Mouse (Mus musculus): Measurements from ENCODE around the gene Pbxip1.

DNA sequence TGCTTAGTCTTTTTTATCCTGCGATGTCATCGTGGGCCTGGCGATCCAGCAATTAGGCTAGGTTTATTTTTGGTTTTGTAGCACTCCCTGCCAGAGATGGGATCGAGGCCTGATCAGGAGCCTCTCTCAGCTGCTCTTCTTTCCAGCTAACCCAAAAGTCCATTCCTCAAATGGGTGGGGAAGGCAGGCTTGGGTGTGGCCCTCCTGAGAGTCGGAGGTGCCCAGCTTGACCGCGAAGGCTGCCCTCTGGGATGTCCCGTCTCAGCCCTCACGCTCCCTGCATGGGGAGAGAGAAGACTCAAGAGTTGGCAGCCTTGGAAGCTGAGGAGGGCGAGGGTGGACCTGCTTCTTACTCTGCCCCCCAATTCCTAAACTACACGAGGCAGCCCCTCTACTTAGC lies 2.0 kb upstream of the Pbxip1 start:
- no peak for TF ChIP-seq CTCF (IDR thresholded peaks at IDR 0.05; ENCODE audit: insufficient read depth, low read length)
- TF ChIP-seq POLR2A (IDR thresholded peaks at IDR 0.05; ENCODE audit: borderline replicate concordance, extremely low read depth, low read depth, low read length): no peak
